Mouse (Mus musculus): ENCODE measurements around the gene Zfp931.
"Not testable (repeated sequence)": the region's sequence is repeated elsewhere in the genome, so short reads cannot be mapped to it uniquely, and the experiment has no call there.

The Zfp931 gene

GRCm38 (mm10) chr2:178078166-178078717 is at the start of gene Zfp931:
TSS of gene Zfp931 (minus strand) at chr2:178078476.
- DNase-seq, result not testable (repeated sequence)

GRCm38 (mm10) chr2:178126041-178126820 is 48.0 kb upstream of the Zfp931 start:
- DNase-seq, result peak; percentile 5 to 18

- peak; percentile 12 to 29 for DNase-seq
Observed at GRCm38 (mm10) chr2:178125427-178125826, 47.2 kb upstream of the Zfp931 start.

GRCm38 (mm10) chr2:178123466-178123865 is 45.2 kb upstream of the Zfp931 start:
- DNase-seq, result peak in 1 of 2 experiments; percentile 23

GRCm38 (mm10) chr2:178121946-178122665 is 43.8 kb upstream of the Zfp931 start:
- peak in 1 of 2 experiments; percentile 38 for DNase-seq

GRCm38 (mm10) chr2:178121375-178121688 is 43.1 kb upstream of the Zfp931 start:
- peak; percentile 54 to 58 for DNase-seq

- DNase-seq, result peak; percentile 65 to 67
Observed at GRCm38 (mm10) chr2:178120651-178121374, 42.5 kb upstream of the Zfp931 start.

- DNase-seq, result no peak
Observed at GRCm38 (mm10) chr2:178120356-178120645, 42.0 kb upstream of the Zfp931 start.

- DNase-seq, result peak; percentile 68 to 76
Observed at GRCm38 (mm10) chr2:178119561-178120355, 41.5 kb upstream of the Zfp931 start.

- peak; percentile 67 to 77 for DNase-seq
Observed at GRCm38 (mm10) chr2:178118801-178119560, 40.7 kb upstream of the Zfp931 start, which contains the start of gene Phactr3. TSS of gene Phactr3 (plus strand) at chr2:178118975.

- DNase-seq, result peak; percentile 84 to 86
Observed at GRCm38 (mm10) chr2:178117946-178118345, 39.7 kb upstream of the Zfp931 start.

GRCm38 (mm10) chr2:178101957-178102356 is 23.7 kb upstream of the Zfp931 start:
- DNase-seq, result peak; percentile 86 to 87

- DNase-seq, result peak; percentile 80 to 82
Observed at GRCm38 (mm10) chr2:178098021-178098420, 19.7 kb upstream of the Zfp931 start.

- no peak for DNase-seq
Observed at GRCm38 (mm10) chr2:178089586-178089985, 11.3 kb upstream of the Zfp931 start.

- peak; percentile 54 to 56 for DNase-seq
Observed at GRCm38 (mm10) chr2:178058195-178058594, 20.1 kb downstream of the Zfp931 start.

GRCm38 (mm10) chr2:178027601-178028000 is 50.7 kb downstream of the Zfp931 start:
- DNase-seq, result not testable (repeated sequence)

- not testable (repeated sequence) for DNase-seq
Observed at GRCm38 (mm10) chr2:178023861-178024260, 54.4 kb downstream of the Zfp931 start.

- peak; percentile 56 to 59 for DNase-seq
Observed at GRCm38 (mm10) chr2:178023011-178023611, 55.2 kb downstream of the Zfp931 start, which contains the start of gene Zfp971. TSS of gene Zfp971 (plus strand) at chr2:178023284.

GRCm38 (mm10) chr2:178020773-178021172 is 57.5 kb downstream of the Zfp931 start:
- DNase-seq, result not testable (repeated sequence)

GRCm38 (mm10) chr2:178019486-178019885 is 58.8 kb downstream of the Zfp931 start:
- DNase-seq, result not testable (repeated sequence)
